Mouse (Mus musculus): ENCODE results near the gene Ccdc124.

- TF ChIP-seq POLR2A (IDR thresholded peaks at IDR 0.05; ENCODE audit: insufficient read depth, low read depth, low read length) (no peak), CTCF (IDR thresholded peaks at IDR 0.05; ENCODE audit: insufficient read depth, low read depth, low read length) (no peak)
Measured at GRCm38 (mm10) chr8:70864712-70865221, 9.0 kb downstream of the Ccdc124 start.
